Mouse (Mus musculus) erythroblast, embryonic 14.5 days (primary cell): ENCODE results near the gene Thnsl1. TPM values are rescaled to one million over a fixed set of nuclear protein-coding genes. Genes with fewer than 3 reads are reported as not detected.
A peak's percentile ranks its signal among the peaks of the same experiment; 100 is the strongest.

Source experiments
- H3K27me3 ChIP-seq: 2 replicates; pipeline ENCODE4 v1.6.1; 2012; ENCODE audit warnings: inconsistent platforms; ENCODE audit not compliant: control insufficient read depth
- H3K36me3 ChIP-seq: 2 replicates; pipeline ENCODE4 v1.6.1; 2012; ENCODE audit warnings: mild to moderate bottlenecking, inconsistent platforms; ENCODE audit not compliant: control insufficient read depth
- H3K4me1 ChIP-seq: 2 replicates; pipeline ENCODE4 v1.6.1; 2012; ENCODE audit warnings: inconsistent platforms; ENCODE audit not compliant: control insufficient read depth
- H3K4me3 ChIP-seq: replicated peaks from 2 replicates; pipeline ENCODE3; 2012; ENCODE audit warnings: moderate library complexity, mild to moderate bottlenecking, inconsistent platforms
- H3K9me3 ChIP-seq: 2 replicates; pipeline ENCODE4 v1.6.1; 2012; ENCODE audit warnings: low read length, inconsistent platforms, mixed read lengths; ENCODE audit not compliant: control insufficient read depth
- GATA1 ChIP-seq: IDR thresholded peaks from 2 replicates; pipeline ENCODE4 v1.6.1; 2012; ENCODE audit warnings: low read length, inconsistent platforms, mixed read lengths
- TAL1 ChIP-seq: IDR thresholded peaks from 3 replicates; pipeline ENCODE4 v1.6.1; 2012; ENCODE audit warnings: low read length, inconsistent platforms, mixed read lengths
- polyA plus RNA-seq: library from polyadenylated mRNA; stranded (reverse); fragments of >175 nt; gene quantifications from 2 replicates; pipeline ENCODE4 v1.2.3, GENCODE M21; 2012

Thnsl1 gene
- polyA plus RNA-seq, 1 experiment = not detected

DNA sequence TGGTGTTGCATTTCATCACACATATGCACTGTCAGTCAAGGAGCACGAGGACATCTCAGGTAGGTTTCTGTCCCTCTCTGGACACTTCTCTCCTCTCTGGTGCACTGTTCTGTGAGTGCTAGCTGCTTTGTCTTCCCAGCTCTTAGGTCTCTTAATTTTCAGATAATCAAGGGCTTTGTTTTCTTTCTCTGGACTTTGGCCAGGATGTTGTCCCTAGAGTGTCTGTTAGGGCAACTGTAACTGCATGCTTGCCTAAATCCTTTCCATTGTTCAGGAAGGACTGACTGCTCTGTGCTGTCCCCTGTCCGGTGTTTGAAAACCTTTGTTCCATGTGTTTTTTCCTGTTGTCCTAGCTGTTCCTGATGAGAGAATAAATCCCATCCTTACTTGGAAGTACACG lies 6.5 kb upstream of the Thnsl1 start:
- TF ChIP-seq TAL1 = no peak
- no peak for TF ChIP-seq GATA1
- Histone ChIP-seq H3K4me3 (no peak overlapping the region), H3K9me3 (no peaks in the 10 kb centered on the region), H3K27me3 (no peaks in the 10 kb centered on the region), H3K4me1 (no peaks in the 10 kb centered on the region), H3K36me3 (no peaks in the 10 kb centered on the region)

DNA sequence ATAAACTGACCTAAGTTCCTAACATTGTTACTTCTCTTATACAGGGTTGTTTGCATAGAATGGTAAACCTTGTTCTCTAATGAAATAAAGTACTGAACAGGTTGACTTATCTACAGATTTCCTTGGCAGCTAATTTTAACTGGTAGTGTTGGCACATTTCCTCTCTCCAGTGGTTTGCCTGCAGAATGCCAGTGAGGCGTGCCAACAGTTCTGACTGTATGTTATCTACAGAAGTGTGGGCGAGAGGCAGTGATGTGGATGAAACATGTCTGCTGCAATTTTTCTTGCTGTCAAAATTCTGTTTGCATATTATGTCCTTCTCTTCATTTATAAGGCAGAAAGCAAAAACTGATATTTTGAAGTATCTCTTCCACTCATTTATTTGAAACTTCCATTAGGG lies 2.8 kb upstream of the Thnsl1 start:
- Histone ChIP-seq H3K4me1 (peaks cover 15% of the 10 kb centered on the region), H3K27me3 (no peaks in the 10 kb centered on the region), H3K4me3 (no peak overlapping the region), H3K9me3 (no peaks in the 10 kb centered on the region), H3K36me3 (no peaks in the 10 kb centered on the region)
- TF ChIP-seq TAL1 (no peak), GATA1 (no peak)

DNA sequence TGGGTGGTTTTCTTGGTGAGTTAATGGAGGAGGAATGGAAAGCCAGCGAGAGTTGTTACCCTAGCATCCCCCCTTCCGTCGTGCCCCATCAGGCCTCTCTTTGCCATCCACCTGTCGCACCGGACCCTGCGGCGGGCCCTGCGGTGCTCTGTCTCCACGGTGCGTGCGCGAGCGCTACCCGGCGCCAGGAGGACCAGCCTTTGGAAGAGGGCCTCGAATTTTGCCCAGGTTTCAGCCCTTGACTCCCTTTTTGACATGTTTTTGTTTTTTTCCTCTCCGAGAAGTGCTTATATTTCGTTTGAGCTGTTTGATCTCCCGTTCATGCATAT lies 271 bp downstream of the Thnsl1 start:
- no peak for TF ChIP-seq TAL1
- no peak for TF ChIP-seq GATA1
- Histone ChIP-seq H3K4me1 (peaks cover 15% of the 10 kb centered on the region), H3K4me3 (peak overlapping the region; percentile 77), H3K27me3 (no peaks in the 10 kb centered on the region), H3K9me3 (no peaks in the 10 kb centered on the region), H3K36me3 (no peaks in the 10 kb centered on the region)

DNA sequence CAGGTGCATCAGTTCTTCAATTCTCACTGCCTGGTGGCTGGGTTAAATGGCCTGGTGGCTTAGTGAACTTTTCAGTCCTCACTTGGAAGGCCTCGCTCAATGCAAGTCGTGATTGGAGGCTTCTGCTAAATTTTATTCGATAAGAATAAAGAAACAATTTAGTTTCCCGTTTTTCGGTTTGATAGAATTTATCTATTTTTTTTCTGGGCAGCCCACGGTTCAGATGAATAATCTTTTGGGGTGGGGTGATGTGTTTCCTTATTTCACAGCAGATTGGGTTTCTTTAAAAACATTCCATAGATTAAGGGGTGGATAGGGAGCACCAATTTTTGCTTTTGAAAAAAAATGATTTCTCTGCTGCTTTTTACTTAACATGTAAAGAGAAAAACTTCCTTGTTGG lies 754 bp downstream of the Thnsl1 start:
- Histone ChIP-seq H3K4me3 (peak overlapping the region; percentile 77), H3K4me1 (peaks cover 15% of the 10 kb centered on the region), H3K36me3 (no peaks in the 10 kb centered on the region), H3K27me3 (no peaks in the 10 kb centered on the region), H3K9me3 (no peaks in the 10 kb centered on the region)
- TF ChIP-seq TAL1 = no peak
- TF ChIP-seq GATA1 = no peak

DNA sequence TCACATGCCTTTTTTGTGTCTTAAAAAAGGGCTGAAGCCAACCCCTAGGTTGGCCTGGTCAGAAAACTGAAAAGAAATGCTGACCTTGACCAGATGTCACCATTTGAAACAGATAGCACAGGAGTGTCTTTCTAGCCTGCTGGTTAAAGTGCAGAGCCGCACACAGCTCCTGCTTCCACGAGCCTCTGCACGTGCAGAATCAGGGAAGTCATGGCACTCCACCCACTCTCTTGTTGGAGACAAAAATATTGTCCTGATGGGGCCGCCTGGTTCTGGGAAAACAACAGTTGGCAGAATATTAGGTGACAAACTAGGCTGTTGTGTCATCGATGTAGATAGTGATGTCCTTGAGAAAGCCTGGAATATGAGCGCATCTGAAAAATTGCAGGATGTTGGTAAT lies 5.8 kb downstream of the Thnsl1 start:
- Histone ChIP-seq H3K9me3 (no peaks in the 10 kb centered on the region), H3K36me3 (no peaks in the 10 kb centered on the region), H3K4me3 (no peak overlapping the region), H3K4me1 (no peaks in the 10 kb centered on the region), H3K27me3 (no peaks in the 10 kb centered on the region)
- no peak for TF ChIP-seq TAL1
- TF ChIP-seq GATA1 = no peak

DNA sequence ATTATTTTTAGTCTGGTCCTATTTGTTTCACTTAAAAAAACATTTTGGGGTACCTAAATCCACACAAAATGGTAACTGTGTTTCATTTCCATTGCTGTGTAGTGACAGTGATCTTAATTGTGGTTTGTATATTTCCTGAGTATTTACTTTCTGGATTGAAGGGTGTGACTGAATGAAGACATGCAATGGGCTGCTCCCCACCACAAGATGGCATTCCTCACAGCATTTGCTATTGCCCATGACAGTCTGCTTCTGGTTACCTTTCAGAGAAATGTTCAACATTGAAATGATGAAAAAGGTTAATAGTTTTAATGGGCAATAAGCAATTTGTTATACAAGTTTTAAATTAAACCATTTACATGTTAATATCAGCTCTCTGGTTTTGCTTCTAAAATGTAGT lies 8.8 kb downstream of the Thnsl1 start:
- no peaks in the 10 kb centered on the region for H3K36me3 ChIP-seq
- TF ChIP-seq GATA1 (no peak), TAL1 (no peak)
- H3K27me3 ChIP-seq = no peaks in the 10 kb centered on the region
- no peaks in the 10 kb centered on the region for H3K4me1 ChIP-seq
- H3K4me3 ChIP-seq = no peak overlapping the region
- no peaks in the 10 kb centered on the region for H3K9me3 ChIP-seq

DNA sequence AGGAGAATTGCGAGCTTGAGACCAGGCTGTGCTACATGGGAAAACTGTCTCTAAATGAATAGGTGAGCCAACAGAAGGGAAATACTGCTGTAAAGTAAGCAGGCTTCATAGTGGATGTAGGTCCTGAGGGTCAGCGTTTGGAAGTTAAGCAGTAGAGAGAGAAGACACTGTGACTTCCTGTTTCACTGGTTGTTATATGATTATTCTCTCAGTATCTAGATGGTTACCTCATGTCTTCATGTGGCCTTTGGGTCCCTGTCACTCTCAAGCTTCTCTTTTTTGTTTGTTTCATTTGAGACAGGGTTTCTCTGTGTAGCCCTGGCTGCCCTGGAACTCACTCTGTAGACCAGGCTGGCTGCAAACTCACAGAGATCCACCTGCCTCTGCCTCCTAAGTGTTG lies 9.8 kb downstream of the Thnsl1 start:
- no peaks in the 10 kb centered on the region for H3K4me1 ChIP-seq
- H3K27me3 ChIP-seq = no peaks in the 10 kb centered on the region
- TF ChIP-seq GATA1 = no peak
- TF ChIP-seq TAL1 = no peak
- H3K36me3 ChIP-seq = no peaks in the 10 kb centered on the region
- H3K4me3 ChIP-seq = no peak overlapping the region
- no peaks in the 10 kb centered on the region for H3K9me3 ChIP-seq

DNA sequence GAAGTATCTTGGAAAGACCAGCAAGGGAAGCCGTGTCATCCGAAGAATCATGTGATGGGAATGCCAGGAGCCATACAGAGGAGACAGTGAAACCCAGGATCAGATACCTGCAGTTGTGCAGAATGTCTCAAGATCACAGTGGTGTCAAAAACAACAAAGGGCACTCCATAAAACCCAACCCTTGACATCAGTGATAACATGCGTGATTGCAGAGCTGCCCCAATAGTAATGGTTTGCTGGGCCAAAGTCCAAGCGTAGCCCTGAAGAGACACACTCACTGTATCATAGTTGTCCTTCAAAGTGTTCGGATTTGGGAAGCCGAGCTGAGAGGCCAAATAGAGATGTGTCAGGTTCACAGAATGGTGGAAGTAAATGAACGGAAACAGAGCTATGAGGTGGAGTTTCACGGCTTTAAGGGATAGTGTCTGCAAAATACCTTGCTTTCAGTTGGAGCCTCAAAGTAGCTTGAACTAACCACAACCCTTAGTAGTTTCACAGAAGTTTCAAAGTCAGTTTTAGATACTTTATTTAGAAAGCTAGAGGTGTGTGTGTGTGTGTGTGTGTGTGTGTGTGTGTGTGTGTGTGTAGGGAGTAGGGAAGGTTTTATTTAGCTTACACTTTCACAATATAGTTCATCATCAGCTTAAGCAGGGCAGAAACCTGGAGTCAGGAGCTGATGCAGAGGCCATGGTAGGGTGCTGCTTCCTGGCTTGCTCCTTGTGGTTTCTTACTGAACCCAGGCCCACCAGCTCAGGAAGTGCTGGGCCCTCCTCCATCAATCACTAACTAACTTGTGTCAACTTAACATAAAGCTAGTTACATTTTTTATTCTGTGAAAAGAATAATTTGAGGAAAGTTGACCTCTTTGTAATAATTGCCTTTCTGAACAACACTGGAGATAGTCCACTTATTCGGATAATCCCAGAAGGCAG lies 17.2 kb downstream of the Thnsl1 start:
- Histone ChIP-seq H3K9me3 (no peaks in the 10 kb centered on the region), H3K27me3 (no peaks in the 10 kb centered on the region), H3K36me3 (no peaks in the 10 kb centered on the region), H3K4me3 (no peak overlapping the region), H3K4me1 (no peaks in the 10 kb centered on the region)
- TF ChIP-seq TAL1 (no peak), GATA1 (no peak)

DNA sequence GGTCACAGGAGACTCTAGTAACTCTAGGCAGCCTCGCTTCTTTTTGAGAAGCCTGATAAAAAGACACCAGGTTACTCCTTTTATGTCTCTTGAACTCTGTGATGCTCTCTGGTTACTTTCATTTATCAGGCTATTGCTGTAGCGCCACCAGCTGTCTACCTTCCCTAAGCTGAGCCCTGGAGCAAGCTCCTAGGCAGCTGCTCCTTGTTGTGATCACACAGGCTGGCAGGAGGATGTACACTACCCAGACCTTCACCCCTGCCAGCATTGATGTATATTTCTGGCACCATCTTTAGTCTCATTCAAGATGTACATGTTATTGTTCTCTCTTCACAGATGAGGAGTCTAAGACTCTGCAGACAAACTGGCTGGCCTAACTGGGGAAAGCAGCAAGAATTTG lies 24.8 kb downstream of the Thnsl1 start:
- peaks cover 13% of the 10 kb centered on the region for H3K4me1 ChIP-seq
- H3K4me3 ChIP-seq = no peak overlapping the region
- no peaks in the 10 kb centered on the region for H3K36me3 ChIP-seq
- TF ChIP-seq GATA1 (no peak), TAL1 (no peak)
- no peaks in the 10 kb centered on the region for H3K27me3 ChIP-seq
- no peaks in the 10 kb centered on the region for H3K9me3 ChIP-seq
